Mouse (Mus musculus): ENCODE measurements around the gene Pick1.

DNA sequence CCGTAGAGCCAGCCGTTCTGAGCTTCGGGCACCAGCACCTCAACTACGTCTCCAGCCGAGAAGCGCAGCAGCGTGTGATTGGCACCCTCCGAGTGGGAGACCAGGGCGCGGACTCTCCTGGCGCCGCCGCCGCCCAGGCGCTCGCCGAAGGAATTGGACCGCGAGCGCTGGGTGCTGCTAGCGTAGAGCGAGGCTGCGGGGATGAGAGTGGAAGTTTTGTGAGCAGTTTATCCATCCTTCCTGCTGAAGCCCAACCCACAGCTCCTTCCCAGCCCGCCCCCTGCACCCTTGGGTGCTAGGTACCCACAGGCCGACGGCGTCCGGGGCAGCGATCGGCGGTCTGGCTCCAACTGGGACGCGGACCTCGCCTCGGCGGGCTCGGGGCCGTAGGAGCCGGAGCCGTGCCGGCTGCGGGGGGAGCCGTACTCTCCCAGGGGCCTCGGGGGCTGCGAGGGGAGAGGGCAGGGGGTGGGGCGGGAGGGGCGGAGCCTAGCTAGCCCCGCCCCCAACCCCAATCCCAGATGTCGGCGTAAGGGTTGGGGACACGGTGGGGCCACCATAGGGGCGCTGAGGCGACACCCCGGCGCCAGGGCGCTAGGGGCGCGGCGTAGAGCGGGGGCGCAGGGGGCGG is 32.2 kb downstream of the Pick1 start:
- TF ChIP-seq CTCF (IDR thresholded peaks at IDR 0.05; ENCODE audit: low read depth, low read length) (no peak), POLR2A (IDR thresholded peaks at IDR 0.05; ENCODE audit: borderline replicate concordance, low read depth, low read length) (no peak)

Measured in bone marrow macrophage, adult 2 months (primary cell).